Mouse (Mus musculus) lung, adult 2 months (tissue): ENCODE measurements around the gene Fasn.

Source experiments
- CTCF ChIP-seq: fragments of 200-500 bp; IDR thresholded peaks from 2 replicates; pipeline ENCODE4 v1.5.1; 2011; ENCODE audit warnings: mild to moderate bottlenecking, low read length, control low read depth; ENCODE audit not compliant: insufficient read depth
- POLR2A ChIP-seq: fragments of 200-500 bp; IDR thresholded peaks from 2 replicates; pipeline ENCODE4 v1.6.1; 2011; ENCODE audit warnings: low read depth, mild to moderate bottlenecking, control low read depth, low read length, borderline replicate concordance; ENCODE audit errors: extremely low read depth

GRCm38 (mm10) chr11:120817358-120817757 is 7.0 kb downstream of the Fasn start:
- TF ChIP-seq CTCF (no peak), POLR2A (no peak)
